Mouse (Mus musculus) lung, postnatal 0 days (tissue): Measurements from ENCODE around the gene Tada2a. TPM values are rescaled to one million over a fixed set of nuclear protein-coding genes. Genes with fewer than 3 reads are reported as not detected.

Experiments
- ATAC-seq: fragments of 200-750 bp; cut with Nextera tagmentation; 2 replicates; pipeline ENCODE4 v1.8.0; 2017; ENCODE audit warnings: moderate library complexity
- DNase-seq: peaks from one replicate; pipeline ENCODE4 v3.0.0-alpha.2; 2016; ENCODE audit warnings: low spot score
- H3K27ac ChIP-seq: fragments of 300-500 bp; sonication (generic); 2 replicates; pipeline ENCODE4 v1.5.1; 2014; ENCODE audit warnings: antibody characterized with exemption, mild to moderate bottlenecking, low read length, mixed read lengths
- H3K27me3 ChIP-seq: fragments of 300-500 bp; sonication (generic); replicated peaks from 2 replicates; pipeline ENCODE4 v1.6.1; 2014; ENCODE audit warnings: low read length, mixed read lengths; ENCODE audit not compliant: insufficient read depth
- H3K36me3 ChIP-seq: fragments of 300-500 bp; sonication (generic); 2 replicates; pipeline ENCODE4 v1.6.1; 2014; ENCODE audit warnings: low read length, mixed read lengths; ENCODE audit not compliant: insufficient read depth
- H3K4me1 ChIP-seq: fragments of 300-500 bp; sonication (generic); 2 replicates; pipeline ENCODE4 v1.6.1; 2014; ENCODE audit warnings: antibody characterized with exemption, low read depth, low read length, mixed read lengths; ENCODE audit not compliant: insufficient read depth
- H3K4me2 ChIP-seq: fragments of 300-500 bp; sonication (generic); replicated peaks from 2 replicates; pipeline ENCODE4 v1.6.1; 2014; ENCODE audit warnings: low read depth, mild to moderate bottlenecking, low read length, moderate library complexity, mixed read lengths
- H3K4me3 ChIP-seq: fragments of 300-500 bp; sonication (generic); 2 replicates; pipeline ENCODE4 v1.5.1; 2014; ENCODE audit warnings: low read depth, low read length
- H3K9ac ChIP-seq: fragments of 300-500 bp; sonication (generic); replicated peaks from 2 replicates; pipeline ENCODE4 v1.6.1; 2014; ENCODE audit warnings: low read depth, mild to moderate bottlenecking
- H3K9me3 ChIP-seq: fragments of 300-500 bp; sonication (generic); 2 replicates; pipeline ENCODE4 v1.6.1; 2016; ENCODE audit warnings: low read length, mixed read lengths
- CTCF ChIP-seq: IDR thresholded peaks from 2 replicates; pipeline ENCODE4 v1.5.1; 2016; ENCODE audit warnings: antibody characterized with exemption, mild to moderate bottlenecking
- EP300 ChIP-seq: IDR thresholded peaks from 2 replicates; pipeline ENCODE4 v1.6.1; 2016; ENCODE audit warnings: antibody characterized with exemption, mild to moderate bottlenecking, control low read depth
- WGBS: fragments of 180-500 bp; shearing (Covaris S2); extraction: QIAGEN DNeasy Blood & Tissue Kit; methylation state at CpG from one replicate; pipeline ENCODE4 v1.1.7; 2014; 5-methylcytosine and 5-hydroxymethylcytosine counted together
- polyA plus RNA-seq: library from polyadenylated mRNA; unstranded; fragments of >200 nt; fragmentation: Nextera tagmentation; extraction: Ambion mirVana; gene quantifications from 2 replicates; pipeline ENCODE4 v1.2.1, GENCODE M21; 2015

The Tada2a gene
- polyA plus RNA-seq, 1 experiment from 2014 or later: 15.0 TPM

DNA sequence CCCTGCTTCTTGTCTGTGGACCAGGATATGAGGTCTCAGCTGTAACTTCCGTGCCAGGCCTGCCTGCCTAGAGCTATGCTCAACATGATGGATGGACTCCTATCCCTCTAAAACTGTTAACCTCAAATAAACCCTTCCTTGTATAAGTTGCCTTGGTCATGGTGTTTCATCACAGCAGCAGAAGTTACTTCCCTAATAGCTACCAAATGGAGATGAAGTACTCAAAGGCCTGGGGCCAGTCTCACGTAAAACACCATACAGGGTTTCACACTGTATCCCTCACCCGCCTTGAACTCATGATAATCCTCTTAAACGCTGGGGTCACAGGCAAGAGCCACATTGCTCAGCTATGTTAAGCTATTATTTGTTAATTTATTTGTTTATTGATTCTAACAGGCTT, 12.0 kb downstream of the Tada2a start:
- H3K27ac ChIP-seq: no peak overlapping the region
- H3K4me1 ChIP-seq: no peaks in the 10 kb centered on the region
- no peak overlapping the region for H3K9ac ChIP-seq
- TF ChIP-seq EP300 (no peak), CTCF (no peak)
- no peaks in the 10 kb centered on the region for H3K9me3 ChIP-seq
- WGBS: 83% methylated on average over 4 of the region's 4 CpGs
- H3K36me3 ChIP-seq: peaks cover 2% of the 10 kb centered on the region; the same call in 1 of the 2 replicates
- DNase-seq (no peak), ATAC-seq (no peak)
- no peak overlapping the region for H3K4me2 ChIP-seq
- no peaks in the 10 kb centered on the region for H3K27me3 ChIP-seq
- H3K4me3 ChIP-seq: no peak overlapping the region

DNA sequence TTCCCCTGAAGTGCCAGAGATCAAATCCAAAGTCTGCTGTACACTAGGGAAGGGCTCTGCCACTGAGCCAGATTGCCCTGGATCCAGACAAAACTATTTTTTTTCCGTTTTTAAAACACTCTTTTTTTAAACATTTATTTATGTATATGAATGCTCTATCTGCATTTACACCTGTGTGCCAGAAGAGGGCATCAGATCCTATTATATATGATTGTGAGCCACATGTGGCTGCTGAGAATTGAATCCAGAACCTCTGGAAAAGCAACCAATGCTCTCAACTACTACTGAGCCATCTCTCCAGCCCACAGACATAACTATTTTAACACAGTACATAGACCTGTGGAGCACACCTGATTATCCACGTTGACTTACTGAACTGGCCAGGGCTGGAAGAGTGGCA, 13.2 kb downstream of the Tada2a start:
- no peak overlapping the region for H3K27ac ChIP-seq
- peak; percentile 52 for TF ChIP-seq CTCF
- no peak for TF ChIP-seq EP300
- no peaks in the 10 kb centered on the region for H3K4me1 ChIP-seq
- H3K27me3 ChIP-seq: no peaks in the 10 kb centered on the region
- DNase-seq (no peak), ATAC-seq (no peak)
- 60% methylated on average over 2 of the region's 2 CpGs for WGBS
- peaks cover 2% of the 10 kb centered on the region; the same call in 1 of the 2 replicates for H3K36me3 ChIP-seq
- H3K4me3 ChIP-seq: no peak overlapping the region
- no peak overlapping the region for H3K4me2 ChIP-seq
- no peak overlapping the region for H3K9ac ChIP-seq
- H3K9me3 ChIP-seq: no peaks in the 10 kb centered on the region

DNA sequence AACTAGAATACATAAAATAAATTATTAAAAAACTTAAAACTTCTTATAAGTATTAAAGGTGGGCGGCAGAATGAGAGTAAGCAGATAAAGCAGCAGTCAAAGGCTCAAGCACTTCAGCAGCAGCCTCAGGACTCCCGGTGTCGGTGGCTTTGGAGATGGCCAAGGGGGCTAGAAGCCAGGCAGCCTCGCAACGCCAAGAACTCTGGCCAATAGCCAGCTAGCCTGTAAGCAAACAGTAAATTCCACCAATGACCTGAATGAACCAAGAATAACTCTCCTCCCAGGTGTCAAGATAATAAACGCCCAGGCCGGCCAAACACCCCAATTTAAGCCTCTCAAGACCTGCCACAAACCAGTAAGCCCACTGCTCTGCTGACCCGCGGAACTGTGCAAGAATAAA, 13.8 kb downstream of the Tada2a start:
- Histone ChIP-seq H3K9ac (no peak overlapping the region), H3K9me3 (no peaks in the 10 kb centered on the region), H3K4me2 (no peak overlapping the region), H3K27me3 (no peaks in the 10 kb centered on the region), H3K27ac (no peak overlapping the region), H3K4me1 (no peaks in the 10 kb centered on the region), H3K36me3 (no peaks in the 10 kb centered on the region; the same call in 1 of the 2 replicates), H3K4me3 (no peak overlapping the region)
- 58% methylated on average over 9 of the region's 9 CpGs for WGBS
- ATAC-seq (no peak), DNase-seq (no peak)
- no peak for TF ChIP-seq EP300
- TF ChIP-seq CTCF: no peak

DNA sequence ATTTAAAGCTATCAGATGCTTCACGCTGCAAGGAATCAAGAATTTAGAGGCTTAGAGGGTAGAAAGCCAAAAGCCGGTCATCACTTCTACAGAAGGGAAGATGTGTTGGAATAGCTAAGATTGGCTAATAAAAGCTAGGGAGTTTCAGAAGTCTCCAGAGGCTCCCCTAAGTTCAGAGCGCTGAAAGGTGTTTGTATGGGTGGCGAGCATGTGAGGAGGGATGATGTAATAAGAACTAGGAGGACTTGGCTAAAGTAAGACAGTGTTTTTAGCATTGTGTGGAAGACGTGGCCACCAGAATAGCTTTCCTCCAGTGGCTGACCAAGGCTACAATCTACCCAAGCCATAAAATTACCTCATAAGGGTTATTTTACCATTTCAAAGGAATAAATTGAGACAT, 15.8 kb downstream of the Tada2a start:
- DNase-seq (no peak), ATAC-seq (no peak)
- H3K9me3 ChIP-seq: no peaks in the 10 kb centered on the region
- no peaks in the 10 kb centered on the region for H3K4me1 ChIP-seq
- H3K36me3 ChIP-seq: peaks cover 11% of the 10 kb centered on the region; the same call in 1 of the 2 replicates
- no peaks in the 10 kb centered on the region for H3K27me3 ChIP-seq
- H3K9ac ChIP-seq: no peak overlapping the region
- no peak for TF ChIP-seq CTCF
- no peak overlapping the region for H3K4me3 ChIP-seq
- WGBS: 92% methylated on average over 5 of the region's 5 CpGs
- H3K4me2 ChIP-seq: no peak overlapping the region
- no peak overlapping the region for H3K27ac ChIP-seq

DNA sequence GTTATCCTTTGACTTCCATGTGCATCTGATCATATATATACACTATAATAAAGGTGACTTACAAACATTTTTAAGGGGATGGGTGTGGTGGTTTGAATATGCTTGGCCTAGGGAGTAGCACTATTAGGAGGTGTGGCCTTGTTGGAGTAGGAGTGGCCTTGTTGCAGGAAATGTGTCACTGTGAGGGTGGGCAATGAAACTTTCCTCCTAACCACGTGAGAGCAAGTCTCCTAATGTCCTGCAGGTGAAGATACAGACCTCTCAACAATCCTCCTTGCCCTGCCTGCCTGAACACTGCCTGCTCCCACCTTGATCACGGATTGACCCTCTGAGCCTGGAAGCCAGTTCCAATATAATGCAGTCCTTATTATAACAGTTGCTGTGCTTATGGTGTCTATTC, 22.3 kb downstream of the Tada2a start:
- no peaks in the 10 kb centered on the region for H3K9me3 ChIP-seq
- peaks cover 12% of the 10 kb centered on the region; the same call in 1 of the 2 replicates for H3K36me3 ChIP-seq
- H3K4me2 ChIP-seq: no peak overlapping the region
- no peak overlapping the region for H3K27ac ChIP-seq
- no peak overlapping the region for H3K9ac ChIP-seq
- ATAC-seq: no peak
- TF ChIP-seq EP300: no peak
- TF ChIP-seq CTCF: no peak
- WGBS: 59% methylated on average over 2 of the region's 2 CpGs
- DNase-seq: no peak
- H3K4me1 ChIP-seq: no peaks in the 10 kb centered on the region
- no peaks in the 10 kb centered on the region for H3K27me3 ChIP-seq
- no peak overlapping the region for H3K4me3 ChIP-seq

DNA sequence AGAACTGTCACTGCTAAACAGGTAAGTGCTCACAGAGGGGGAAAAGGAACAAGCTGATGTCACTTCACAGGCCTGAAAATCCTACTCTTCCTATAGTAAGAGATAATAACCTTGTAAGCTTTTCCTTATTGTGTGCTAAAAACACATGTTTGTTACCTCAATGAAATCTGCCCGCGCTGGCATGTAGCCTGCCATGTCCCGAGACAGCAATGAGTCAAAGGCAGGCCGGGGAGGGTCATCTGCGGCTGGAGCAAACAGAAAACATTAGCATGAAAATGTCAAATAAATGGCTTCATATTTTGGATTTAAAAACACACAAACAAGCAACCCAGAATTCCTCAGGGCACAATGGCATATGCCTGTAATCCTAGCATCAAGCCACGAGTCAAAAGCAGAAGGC, 25.4 kb downstream of the Tada2a start:
- Histone ChIP-seq H3K4me1 (0 out of 2 replicates have a peak, but pooled peaks cover 5% of the 10 kb centered on the region), H3K9ac (no peak overlapping the region), H3K27ac (no peak overlapping the region), H3K9me3 (no peaks in the 10 kb centered on the region), H3K36me3 (peaks cover 5% of the 10 kb centered on the region; the same call in 1 of the 2 replicates), H3K4me2 (no peak overlapping the region), H3K27me3 (no peaks in the 10 kb centered on the region), H3K4me3 (no peak overlapping the region)
- whole genome bisulfite sequencing: 93% methylated on average over 6 of the region's 6 CpGs
- ATAC-seq (no peak), DNase-seq (no peak)
- TF ChIP-seq CTCF (no peak), EP300 (no peak)

DNA sequence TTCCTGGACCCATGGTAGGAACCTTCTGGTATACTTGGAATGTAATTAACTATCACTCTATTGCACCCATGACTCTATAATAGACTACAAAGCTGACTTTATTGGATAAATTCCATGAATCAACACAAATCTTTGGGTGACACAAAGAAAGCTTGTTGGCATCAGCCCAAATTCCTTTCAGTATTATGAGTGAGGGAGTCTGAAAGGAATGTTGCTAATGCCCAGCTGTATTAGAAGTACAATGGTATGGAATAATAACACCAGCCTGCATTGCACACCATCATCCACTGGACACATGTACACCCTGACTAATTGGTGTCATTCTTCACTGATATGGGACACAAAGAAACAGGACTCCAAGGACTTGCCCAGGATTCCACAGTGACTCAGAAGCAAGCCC, 28.2 kb downstream of the Tada2a start:
- H3K4me2 ChIP-seq: no peak overlapping the region
- H3K36me3 ChIP-seq: 0 out of 2 replicates have a peak, but pooled peaks cover 4% of the 10 kb centered on the region
- ATAC-seq (peak; percentile 60), DNase-seq (peak; percentile 67)
- H3K4me1 ChIP-seq: 0 out of 2 replicates have a peak, but pooled peaks cover 5% of the 10 kb centered on the region
- no peaks in the 10 kb centered on the region for H3K27me3 ChIP-seq
- H3K4me3 ChIP-seq: no peak overlapping the region
- no peak overlapping the region for H3K27ac ChIP-seq
- TF ChIP-seq CTCF (no peak), EP300 (0 out of 2 replicates have a peak, but pooled peaks have one; percentile 33)
- no peaks in the 10 kb centered on the region for H3K9me3 ChIP-seq
- H3K9ac ChIP-seq: no peak overlapping the region
